Mouse (Mus musculus) forebrain, postnatal 0 days (tissue): Measurements from ENCODE around the gene Actn3. TPM values are rescaled to one million over a fixed set of nuclear protein-coding genes. Genes with fewer than 3 reads are reported as not detected.

Experiments used
- ATAC-seq: fragments of 200-750 bp; cut with Nextera tagmentation; 2 replicates; pipeline ENCODE4 v1.8.0; 2017; ENCODE audit warnings: mild to moderate bottlenecking, moderate library complexity
- DNase-seq: peaks from one replicate; pipeline ENCODE4 v3.0.0-alpha.2; 2015
- H3K27ac ChIP-seq: fragments of 300-500 bp; sonication (generic); 2 replicates; pipeline ENCODE4 v1.5.1; 2014; ENCODE audit warnings: low read depth, mild to moderate bottlenecking, antibody characterized with exemption, low read length, moderate library complexity, mixed read lengths
- H3K27me3 ChIP-seq: fragments of 300-500 bp; sonication (generic); 2 replicates; pipeline ENCODE4 v1.6.1; 2014; ENCODE audit warnings: mild to moderate bottlenecking, low read length, mixed read lengths; ENCODE audit not compliant: insufficient read depth
- H3K36me3 ChIP-seq: fragments of 300-500 bp; sonication (generic); 2 replicates; pipeline ENCODE4 v1.6.1; 2014; ENCODE audit warnings: mild to moderate bottlenecking, moderate library complexity; ENCODE audit not compliant: insufficient read depth
- H3K4me1 ChIP-seq: fragments of 300-500 bp; sonication (generic); 2 replicates; pipeline ENCODE4 v1.6.1; 2014; ENCODE audit warnings: antibody characterized with exemption; ENCODE audit not compliant: insufficient read depth
- H3K4me2 ChIP-seq: fragments of 300-500 bp; sonication (generic); 2 replicates; pipeline ENCODE4 v1.6.1; 2014; ENCODE audit warnings: low read depth, mild to moderate bottlenecking, moderate library complexity
- H3K4me3 ChIP-seq: fragments of 300-500 bp; sonication (generic); 2 replicates; pipeline ENCODE4 v1.5.1; 2014; ENCODE audit warnings: low read depth, low read length, mixed read lengths
- H3K9ac ChIP-seq: fragments of 300-500 bp; sonication (generic); 2 replicates; pipeline ENCODE4 v1.6.1; 2014; ENCODE audit warnings: mild to moderate bottlenecking
- H3K9me3 ChIP-seq: fragments of 300-500 bp; sonication (generic); 2 replicates; pipeline ENCODE4 v1.6.1; 2016; ENCODE audit warnings: low read length
- CTCF ChIP-seq: sonication (generic); IDR thresholded peaks from 2 replicates; pipeline ENCODE4 v1.5.1; 2016; ENCODE audit warnings: antibody characterized with exemption, control low read depth, low read depth
- WGBS: fragments of 180-500 bp; shearing (Covaris S2); extraction: QIAGEN DNeasy Blood & Tissue Kit; methylation state at CpG from one replicate; pipeline ENCODE4 v1.1.7; 2014; 5-methylcytosine and 5-hydroxymethylcytosine counted together
- polyA plus RNA-seq: library from polyadenylated mRNA; unstranded; fragments of >200 nt; fragmentation: Nextera tagmentation; extraction: Ambion mirVana; gene quantifications from 2 replicates; pipeline ENCODE4 v1.2.1, GENCODE M21; 2015
- total RNA-seq: library from RNA; depleted of rRNA; stranded (reverse); fragments of >200 nt; gene quantifications from 2 replicates; pipeline ENCODE4 v1.2.3, GENCODE M21; 2014

Actn3 gene
- total and polyA plus RNA-seq, 2 experiments from 2014 or later, result 2.2 to 2.6 TPM

GRCm38 (mm10) chr19:4859081-4859480 is 18.6 kb downstream of the Actn3 start:
- Histone ChIP-seq H3K9ac (no peak overlapping the region), H3K4me3 (no peak overlapping the region), H3K9me3 (no peaks in the 10 kb centered on the region), H3K4me1 (peaks cover 9% of the 10 kb centered on the region; the same call in 1 of the 2 replicates), H3K27ac (no peak overlapping the region), H3K36me3 (peaks cover 27% of the 10 kb centered on the region), H3K27me3 (no peaks in the 10 kb centered on the region), H3K4me2 (no peak overlapping the region)
- 85% methylated on average over 6 of the region's 6 CpGs for WGBS
- DNase-seq (no peak), ATAC-seq (no peak)
- no peak for TF ChIP-seq CTCF

- no peak for DNase-seq
- no peak overlapping the region for H3K9ac ChIP-seq
- no peaks in the 10 kb centered on the region for H3K27me3 ChIP-seq
- peak overlapping the region; percentile 99 for H3K4me2 ChIP-seq
- TF ChIP-seq CTCF, result no peak
- peaks cover 9% of the 10 kb centered on the region; the same call in 1 of the 2 replicates for H3K4me1 ChIP-seq
- peak overlapping the region; percentile 72 for H3K4me3 ChIP-seq
- no peak for ATAC-seq
- H3K27ac ChIP-seq, result no peak overlapping the region
- no peaks in the 10 kb centered on the region for H3K9me3 ChIP-seq
- H3K36me3 ChIP-seq, result peaks cover 27% of the 10 kb centered on the region
- 47% methylated on average over 4 of the region's 4 CpGs for WGBS
Measured at GRCm38 (mm10) chr19:4855951-4856350, 21.8 kb downstream of the Actn3 start.

GRCm38 (mm10) chr19:4855470-4855820 is 22.3 kb downstream of the Actn3 start:
- H3K27ac ChIP-seq, result 0 out of 2 replicates have a peak overlapping the region, but pooled peaks have one; percentile 9
- H3K9ac ChIP-seq, result peak overlapping the region; percentile 74
- DNase-seq (no peak), ATAC-seq (peak; percentile 9; the same call in 1 of the 2 replicates)
- WGBS, result 1% methylated on average over 14 of the region's 14 CpGs
- no peaks in the 10 kb centered on the region for H3K9me3 ChIP-seq
- peaks cover 9% of the 10 kb centered on the region; the same call in 1 of the 2 replicates for H3K4me1 ChIP-seq
- TF ChIP-seq CTCF, result no peak
- peak overlapping the region; percentile 72 for H3K4me3 ChIP-seq
- H3K4me2 ChIP-seq, result peak overlapping the region; percentile 99
- no peaks in the 10 kb centered on the region for H3K27me3 ChIP-seq
- H3K36me3 ChIP-seq, result peaks cover 22% of the 10 kb centered on the region

GRCm38 (mm10) chr19:4854552-4855469 is 22.9 kb downstream of the Actn3 start, which contains the start of gene Ctsf:
Gene Ctsf, plus strand, starts transcription at chr19:4855130.
- Histone ChIP-seq H3K4me3 (peak within 1 kb of the TSS; percentile 72), H3K9me3 (no peaks in the 10 kb centered on the region), H3K4me1 (peaks cover 9% of the 10 kb centered on the region; the same call in 1 of the 2 replicates), H3K36me3 (peaks cover 16% of the 10 kb centered on the region; the same call in 1 of the 2 replicates), H3K27ac (0 out of 2 replicates have a peak within 1 kb of the TSS, but pooled peaks have one; percentile 9), H3K27me3 (no peaks in the 10 kb centered on the region), H3K4me2 (peak within 1 kb of the TSS; percentile 99), H3K9ac (peak within 1 kb of the TSS; percentile 74)
- ATAC-seq (peak; percentile 97), DNase-seq (peak; percentile 88)
- 4% methylated on average over 42 of the region's 45 CpGs for WGBS
- no peak; the same call in 1 of the 2 replicates for TF ChIP-seq CTCF

GRCm38 (mm10) chr19:4850281-4850680 is 27.4 kb downstream of the Actn3 start:
- no peak for TF ChIP-seq CTCF
- Histone ChIP-seq H3K9ac (no peak overlapping the region), H3K4me1 (peaks cover 4% of the 10 kb centered on the region; the same call in 1 of the 2 replicates), H3K4me2 (no peak overlapping the region), H3K9me3 (no peaks in the 10 kb centered on the region), H3K36me3 (no peaks in the 10 kb centered on the region), H3K4me3 (no peak overlapping the region), H3K27me3 (no peaks in the 10 kb centered on the region), H3K27ac (no peak overlapping the region)
- no peak for DNase-seq
- no peak for ATAC-seq
- WGBS, result 30% methylated on average over 5 of the region's 5 CpGs

- WGBS, result 74% methylated on average over 4 of the region's 4 CpGs
Measured at GRCm38 (mm10) chr19:4849800-4850199, 27.9 kb downstream of the Actn3 start.

GRCm38 (mm10) chr19:4847490-4847889 is 30.2 kb downstream of the Actn3 start:
- H3K9me3 ChIP-seq, result no peaks in the 10 kb centered on the region
- H3K4me1 ChIP-seq, result no peaks in the 10 kb centered on the region
- no peak overlapping the region for H3K9ac ChIP-seq
- 34% methylated on average over 7 of the region's 7 CpGs for WGBS
- no peaks in the 10 kb centered on the region for H3K36me3 ChIP-seq
- DNase-seq (peak; percentile 14), ATAC-seq (no peak)
- no peak overlapping the region for H3K4me3 ChIP-seq
- H3K27me3 ChIP-seq, result no peaks in the 10 kb centered on the region
- no peak overlapping the region for H3K4me2 ChIP-seq
- no peak overlapping the region for H3K27ac ChIP-seq
- TF ChIP-seq CTCF, result peak; percentile 59

More at GRCm38 (mm10) chr19:4849800-4850199, 27.9 kb downstream of the Actn3 start:
- peaks cover 4% of the 10 kb centered on the region; the same call in 1 of the 2 replicates for H3K4me1 ChIP-seq
- ATAC-seq (no peak), DNase-seq (no peak)
- no peak overlapping the region for H3K9ac ChIP-seq
- H3K27ac ChIP-seq, result no peak overlapping the region
- no peaks in the 10 kb centered on the region for H3K36me3 ChIP-seq
- no peak overlapping the region for H3K4me3 ChIP-seq
- no peaks in the 10 kb centered on the region for H3K9me3 ChIP-seq
- H3K4me2 ChIP-seq, result no peak overlapping the region
- no peaks in the 10 kb centered on the region for H3K27me3 ChIP-seq
- no peak for TF ChIP-seq CTCF
